Mouse (Mus musculus) thymus, adult 18-20 months (tissue): Measurements from ENCODE around the gene Plbd1.

Experiments used
- DNase-seq, 2 experiments: peaks; one replicate each; pipeline ENCODE4 v3.0.0; 2022; ENCODE audit warnings: mixed read lengths in 2 of 2

Plbd1 gene

GRCm38 (mm10) chr6:136647455-136647861 is 14.3 kb downstream of the Plbd1 start:
- no peak for DNase-seq

GRCm38 (mm10) chr6:136646207-136646606 is 15.5 kb downstream of the Plbd1 start:
- no peak for DNase-seq

DNA sequence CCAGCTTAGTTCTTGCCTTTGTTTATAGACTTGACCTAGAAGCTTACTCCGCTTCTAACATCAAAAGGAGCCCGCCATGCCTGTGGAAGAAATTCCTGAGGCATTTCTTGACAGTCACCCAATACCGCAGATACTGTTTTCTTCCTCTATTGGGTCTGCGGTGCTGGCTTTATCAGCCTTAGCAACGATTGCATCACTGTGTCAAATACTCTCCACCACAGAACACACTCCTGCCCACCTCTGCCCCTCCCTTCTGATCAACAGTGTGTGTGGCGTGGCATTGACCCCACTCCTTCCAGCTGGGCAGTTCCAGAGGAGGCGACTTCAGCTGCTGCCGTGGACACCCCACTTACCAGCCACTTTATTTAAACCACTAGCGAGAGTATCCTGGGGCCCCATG is 16.0 kb downstream of the Plbd1 start:
- no peak for DNase-seq

DNA sequence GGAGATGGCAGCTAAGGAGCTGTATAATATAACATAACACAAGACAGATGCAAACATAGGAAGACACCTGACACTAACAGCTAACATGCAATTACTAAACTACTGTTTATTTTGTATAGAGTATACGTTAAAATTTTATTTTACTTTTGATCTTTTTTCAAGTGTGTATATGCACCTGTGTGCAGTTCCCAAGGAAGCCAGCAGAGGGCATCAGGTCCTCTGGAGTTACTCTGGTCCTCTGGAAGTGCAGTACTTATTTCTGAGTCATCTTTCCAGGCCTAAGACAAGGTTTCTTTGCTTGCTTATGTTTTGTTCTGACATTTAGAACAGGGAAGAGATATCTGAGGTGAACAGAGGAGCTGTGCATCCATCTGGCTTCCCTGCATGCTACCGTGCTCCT is 17.6 kb downstream of the Plbd1 start:
- no peak for DNase-seq

DNA sequence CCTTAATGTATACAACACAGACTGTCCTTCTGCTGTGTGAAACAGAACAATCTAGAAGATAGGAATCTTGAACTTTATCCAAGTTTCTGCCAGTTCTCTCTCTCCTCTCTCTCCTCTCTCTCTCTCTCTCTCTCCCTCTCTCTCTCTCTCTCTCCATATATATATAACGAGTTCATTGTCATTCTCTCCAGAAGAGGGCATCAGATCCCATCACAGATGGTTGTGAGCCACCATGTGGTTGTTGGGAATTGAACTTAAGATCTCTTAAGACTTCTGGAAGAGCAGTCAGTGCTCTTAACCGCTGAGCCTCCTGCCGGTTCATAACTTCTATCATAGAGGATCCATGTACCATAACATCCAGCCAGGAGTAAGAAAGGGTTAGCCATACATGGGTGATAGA is 26.7 kb downstream of the Plbd1 start:
- DNase-seq, result no peak

DNA sequence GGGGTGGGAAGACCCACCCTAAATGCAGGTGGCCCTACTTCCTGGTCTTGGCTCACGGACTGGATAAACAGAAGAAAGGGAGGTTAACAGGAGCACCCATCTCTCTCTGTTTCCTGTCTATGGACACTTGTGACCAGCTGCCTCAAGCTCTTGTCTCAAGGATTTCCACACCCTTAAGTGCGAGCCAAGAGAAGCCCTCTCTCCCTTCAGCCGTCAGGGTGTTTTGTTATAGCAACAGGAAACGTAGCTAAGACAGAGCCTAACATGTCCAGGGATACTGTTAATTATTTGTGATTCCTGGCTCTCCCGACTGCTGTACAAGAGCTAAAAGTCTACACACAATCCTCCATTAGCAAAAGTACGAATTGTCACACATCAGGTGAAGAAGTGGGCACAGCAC is 28.0 kb downstream of the Plbd1 start:
- no peak for DNase-seq

DNA sequence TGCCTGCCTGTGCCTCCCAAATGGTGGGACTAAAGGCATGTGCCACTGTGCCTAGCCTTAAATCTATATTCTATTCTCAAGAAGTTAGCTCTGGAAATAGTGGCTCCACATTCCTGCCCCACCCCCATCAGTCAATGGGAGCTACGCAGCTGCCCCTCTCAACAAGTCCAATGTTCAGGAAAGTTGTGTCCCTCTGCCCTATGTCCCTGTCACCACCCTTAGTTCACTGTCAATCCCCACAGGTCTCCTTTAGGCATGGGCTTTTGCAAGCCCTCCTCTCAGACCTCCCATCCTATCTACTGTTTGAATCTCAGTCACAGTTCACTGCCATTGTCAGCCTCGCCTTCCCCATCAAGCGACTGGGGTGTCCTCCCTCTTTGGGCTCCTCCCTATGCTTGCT is 28.6 kb downstream of the Plbd1 start:
- DNase-seq, result no peak

DNA sequence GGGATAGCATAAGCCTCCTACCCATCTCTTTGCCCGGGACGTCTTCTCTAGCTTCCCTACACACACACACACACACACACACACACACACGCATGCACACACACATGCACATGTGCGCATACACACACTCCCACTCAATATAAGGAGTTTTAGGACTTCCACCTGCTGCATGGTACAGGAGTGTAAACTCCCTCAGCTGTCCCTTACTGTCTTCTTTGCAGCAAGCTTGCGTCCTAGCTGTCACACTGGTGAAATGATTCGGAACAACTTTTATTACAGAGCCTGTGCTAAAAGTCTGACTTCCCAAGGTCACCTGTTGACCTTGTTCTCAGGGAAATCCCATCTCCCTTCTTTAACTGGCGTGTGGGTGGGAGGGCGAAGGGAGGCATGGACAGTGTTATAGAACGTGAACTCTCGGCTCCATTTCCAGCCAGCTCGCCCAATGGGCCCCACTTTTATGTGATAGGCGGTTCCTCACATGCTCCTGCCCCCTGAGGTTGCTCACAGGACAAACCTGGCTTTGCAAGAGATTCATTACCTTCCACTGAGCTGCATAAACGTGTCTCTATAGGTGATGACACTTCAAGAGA is 29.7 kb downstream of the Plbd1 start:
- no peak for DNase-seq

GRCm38 (mm10) chr6:136631519-136631918 is 30.2 kb downstream of the Plbd1 start:
- no peak for DNase-seq

GRCm38 (mm10) chr6:136629639-136630038 is 32.1 kb downstream of the Plbd1 start:
- DNase-seq, result no peak

- DNase-seq, result no peak
These were observed 36.3 kb downstream of the Plbd1 start for GRCm38 (mm10) chr6:136625421-136625820.

DNA sequence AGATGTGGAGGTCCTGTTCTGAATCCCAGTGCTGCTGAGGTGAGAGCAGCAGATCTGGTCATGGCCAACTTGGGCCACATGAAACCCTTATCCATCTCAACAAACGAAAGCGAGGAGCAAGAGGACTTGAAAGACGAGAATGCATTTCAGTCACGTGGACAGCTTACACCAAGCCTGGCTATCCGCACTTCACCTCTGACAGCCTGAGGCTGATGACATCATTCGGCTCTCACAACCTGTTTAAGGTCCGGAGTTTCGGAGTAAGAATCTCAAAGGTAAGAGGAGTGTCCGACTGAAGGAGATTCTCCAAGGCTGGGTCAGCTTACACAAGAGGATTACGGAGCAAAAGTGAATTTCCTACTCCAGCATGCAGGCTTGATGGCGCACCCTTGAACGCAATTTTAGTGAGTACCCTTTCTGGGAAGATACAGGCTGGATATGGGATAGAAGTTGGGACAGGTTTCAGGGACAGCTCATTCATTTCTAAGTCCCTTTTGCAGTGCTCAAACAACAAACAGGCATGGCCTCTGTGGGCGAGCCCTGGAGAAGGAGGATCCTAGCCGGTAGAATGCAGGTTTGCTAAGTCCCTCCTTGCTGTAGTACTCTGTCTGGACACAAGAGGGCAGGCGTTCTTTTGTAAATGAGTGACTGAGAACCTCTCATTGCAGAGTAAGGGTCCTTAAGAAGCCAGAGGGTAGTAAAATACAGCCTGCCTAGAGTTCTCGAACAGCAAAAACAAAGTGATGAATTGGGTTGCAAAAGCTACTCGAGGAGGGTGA is 41.2 kb downstream of the Plbd1 start:
- DNase-seq, result peak; percentile 41 to 62

DNA sequence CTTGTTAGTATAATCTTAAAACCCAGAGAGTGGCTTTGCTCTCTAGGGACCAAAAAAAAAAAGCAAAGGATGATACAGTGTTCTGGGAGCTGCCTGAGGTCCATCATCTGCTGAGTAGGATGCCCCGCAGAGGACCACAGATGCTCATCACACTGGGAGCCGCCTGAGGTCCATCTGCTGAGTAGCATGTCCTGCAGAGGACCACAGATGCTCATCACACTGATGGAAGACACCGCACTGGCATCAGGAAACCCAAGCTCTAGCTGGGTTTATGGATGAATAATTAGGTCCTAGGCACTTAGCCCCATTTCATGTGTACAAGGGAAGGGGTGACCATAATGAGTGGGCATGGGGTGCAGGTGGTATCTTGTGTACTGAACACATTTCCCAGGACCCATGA is 47.6 kb downstream of the Plbd1 start:
- no peak for DNase-seq

DNA sequence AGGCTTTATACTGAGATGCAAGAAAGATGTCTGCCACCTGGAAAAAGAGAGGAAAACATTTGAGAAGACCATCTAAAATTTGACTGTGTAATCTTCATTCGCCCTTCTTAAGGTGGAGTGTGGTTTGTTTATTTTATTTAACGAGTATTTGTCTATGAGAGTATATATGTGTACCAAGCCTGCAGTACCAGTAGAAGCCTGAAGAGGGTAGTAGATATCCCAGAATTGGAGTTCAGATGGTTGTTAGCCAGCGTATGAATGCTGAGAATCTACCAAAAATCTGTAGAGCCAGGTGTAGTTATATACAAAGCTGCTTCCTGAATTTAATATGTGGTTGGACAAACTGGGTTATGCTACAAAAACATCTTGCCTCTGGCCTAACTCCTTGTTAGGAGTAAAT is 49.4 kb downstream of the Plbd1 start:
- no peak for DNase-seq

DNA sequence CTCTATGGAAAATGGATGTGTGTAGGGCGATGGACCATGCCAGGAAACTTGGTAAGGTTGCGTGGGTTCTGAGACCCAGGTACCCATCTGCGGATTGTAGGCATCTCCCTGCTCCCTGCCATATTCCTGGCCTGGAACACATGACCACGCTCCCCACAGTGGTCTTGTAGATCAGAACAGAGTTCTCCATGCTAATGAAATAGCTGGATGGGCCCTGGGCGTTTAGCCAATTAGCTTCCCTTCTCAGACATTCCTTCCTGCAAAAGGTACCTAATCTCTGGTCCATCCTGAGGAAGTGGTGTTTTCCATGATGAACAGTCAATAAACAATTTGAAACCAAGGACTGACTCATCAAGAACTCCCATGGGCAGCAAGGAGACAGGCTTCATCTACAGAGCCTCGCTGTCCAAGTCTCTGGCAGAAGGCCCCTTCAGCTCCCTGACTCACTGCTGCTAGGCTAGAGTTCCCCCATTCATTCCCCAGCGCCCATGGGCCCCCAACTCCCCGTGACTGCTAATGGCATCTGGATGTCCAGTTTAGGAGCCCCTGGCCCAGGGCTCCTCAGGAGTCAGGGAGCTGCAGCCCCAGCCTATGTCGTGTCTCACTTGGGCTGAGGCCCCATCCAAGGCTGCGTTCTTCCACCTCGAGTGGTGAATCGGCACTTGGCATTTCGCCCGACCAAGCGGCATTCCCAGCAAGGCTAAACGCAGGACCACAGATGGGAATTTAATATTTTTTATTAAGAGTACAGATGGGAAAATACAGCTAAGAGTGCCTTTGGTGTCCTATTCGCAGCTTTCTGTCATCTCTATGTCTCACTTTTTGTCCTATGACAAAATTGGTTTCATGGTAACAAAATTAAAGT is 50.1 kb downstream of the Plbd1 start:
- no peak for DNase-seq

DNA sequence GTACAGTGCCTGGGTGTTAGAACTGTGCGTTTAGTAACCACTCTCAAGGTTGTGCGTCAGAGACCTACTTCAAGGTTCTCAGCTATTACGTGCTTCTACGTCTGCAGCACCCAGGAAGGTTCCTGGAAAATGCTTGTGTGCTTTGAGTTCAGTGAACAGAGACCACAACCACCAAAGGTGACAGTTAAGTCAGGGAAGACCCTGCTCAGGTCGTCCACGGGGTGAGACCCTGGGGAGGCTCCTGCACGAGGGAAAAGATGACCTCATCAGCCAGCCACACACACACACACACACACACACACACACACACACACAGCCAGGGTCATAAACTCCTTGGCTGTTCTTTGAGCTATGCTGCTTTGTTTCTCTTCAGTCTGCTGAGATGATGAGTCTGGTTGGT is 59.1 kb downstream of the Plbd1 start:
- no peak for DNase-seq

GRCm38 (mm10) chr6:136594541-136594940 is 67.2 kb downstream of the Plbd1 start:
- DNase-seq, result no peak

GRCm38 (mm10) chr6:136590739-136591138 is 71.0 kb downstream of the Plbd1 start:
- no peak for DNase-seq

GRCm38 (mm10) chr6:136566002-136566401 is 95.7 kb downstream of the Plbd1 start:
- DNase-seq, result no peak
